Mouse (Mus musculus) C2C12 (cell line): ENCODE measurements around the gene Hsf2bp.
A peak's percentile ranks its signal among the peaks of the same experiment; 100 is the strongest.

Experiments
- CTCF ChIP-seq: IDR thresholded peaks from one replicate; pipeline ENCODE4 v1.5.1; 2011; ENCODE audit not compliant: control insufficient read depth, insufficient read depth, insufficient read length
- FOSL1 ChIP-seq: IDR thresholded peaks from one replicate; pipeline ENCODE4 v1.8.0; 2011; ENCODE audit warnings: mild to moderate bottlenecking, low read length; ENCODE audit not compliant: poor library complexity, insufficient read depth, severe bottlenecking
- MAX ChIP-seq: IDR thresholded peaks from one replicate; pipeline ENCODE4 v1.6.1; 2011; ENCODE audit warnings: mild to moderate bottlenecking, control low read depth
- MYOD1 ChIP-seq: IDR thresholded peaks from one replicate; pipeline ENCODE4 v1.6.1; 2011; ENCODE audit warnings: low read depth; ENCODE audit not compliant: control insufficient read depth, insufficient read length
- MYOG ChIP-seq: IDR thresholded peaks from one replicate; pipeline ENCODE4 v1.6.1; 2011; ENCODE audit not compliant: control insufficient read depth, insufficient read length; ENCODE audit errors: extremely low read depth
- USF1 ChIP-seq: IDR thresholded peaks from one replicate; pipeline ENCODE4 v1.6.1; 2011; ENCODE audit warnings: low read depth, mild to moderate bottlenecking, control low read depth, moderate library complexity

DNA sequence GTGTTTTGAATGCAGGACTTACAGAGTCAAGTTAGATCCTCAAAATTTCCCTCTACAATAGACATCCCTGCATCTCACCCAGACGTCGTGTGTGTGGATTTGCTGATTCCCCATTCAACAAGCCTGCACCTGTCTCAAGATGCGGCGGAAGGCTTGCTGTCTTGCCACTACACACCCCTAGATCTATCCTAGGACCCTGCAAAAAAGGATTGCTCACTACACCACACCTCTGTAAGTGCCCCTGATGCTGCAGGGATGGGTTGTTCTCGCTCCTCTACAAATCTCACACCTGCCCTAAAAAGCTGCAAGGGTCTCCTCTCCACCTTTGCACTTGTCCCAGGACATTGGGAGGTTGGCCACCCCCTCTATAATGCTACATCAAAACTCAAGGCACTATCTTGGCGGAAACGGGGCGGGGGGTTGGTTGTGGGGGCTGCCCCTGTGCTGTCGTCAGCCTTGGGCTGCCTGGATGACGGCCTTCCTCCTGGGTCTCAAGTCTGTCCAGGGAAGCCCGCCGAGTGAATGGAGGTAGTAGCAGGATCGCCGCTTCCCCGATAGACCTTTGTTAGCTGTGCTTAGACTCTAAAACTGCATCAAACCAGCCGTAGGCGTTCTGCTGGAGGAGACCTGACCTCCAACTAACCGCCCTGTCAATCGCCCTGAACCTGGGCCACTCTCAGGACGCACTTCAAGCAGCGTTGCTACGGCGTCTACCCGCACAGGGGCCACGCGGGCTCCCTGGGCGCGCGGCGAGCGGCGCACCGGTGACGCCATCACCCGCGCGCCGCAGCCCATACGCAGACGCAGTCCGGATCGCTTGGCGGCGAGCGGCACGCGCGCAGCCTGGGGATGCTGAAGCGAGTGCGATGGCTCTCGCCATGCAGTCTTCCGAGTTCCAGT, at the start of gene Hsf2bp, which contains the start of gene Rrp1b:
- TF ChIP-seq CTCF (no peak), USF1 (no peak), FOSL1 (no peak), MYOG (no peak), MAX (peak; percentile 97), MYOD1 (no peak)
